Mouse (Mus musculus) ES-E14 (cell line): ENCODE results near the gene Psme2. TPM values are rescaled to one million over a fixed set of nuclear protein-coding genes. Genes with fewer than 3 reads are reported as not detected.

Experiments
- DNase-seq: peaks from one replicate; pipeline ENCODE4 v3.0.0-alpha.2; 2013; ENCODE audit warnings: low read depth, low spot score
- H3K27ac ChIP-seq: 2 replicates; pipeline ENCODE4 v1.5.1; 2012; ENCODE audit warnings: low read depth, mild to moderate bottlenecking, low read length, moderate library complexity, mixed read lengths; ENCODE audit not compliant: poor library complexity, insufficient read depth, severe bottlenecking
- H3K36me3 ChIP-seq: 2 replicates; pipeline ENCODE4 v1.6.1; 2012; ENCODE audit warnings: mild to moderate bottlenecking, low read length, moderate library complexity, mixed read lengths; ENCODE audit not compliant: control insufficient read depth, poor library complexity, insufficient read depth, severe bottlenecking
- H3K4me1 ChIP-seq, 2 experiments: fragments of 150-350 bp in 1 of 2; sonication (generic) in 1 of 2; 2 replicates each; pipeline ENCODE4 v1.6.1; 2012; ENCODE audit warnings: low read length in 2 of 2, mild to moderate bottlenecking in 1 of 2, mixed read lengths in 1 of 2; ENCODE audit not compliant: control insufficient read depth in 2 of 2, insufficient read depth in 2 of 2, poor library complexity in 1 of 2
- H3K4me3 ChIP-seq, 2 experiments: fragments of 150-350 bp in 1 of 2; sonication (generic) in 1 of 2; 2 replicates each; pipeline ENCODE4 v1.5.1; 2012; ENCODE audit warnings: low read length in 2 of 2, low read depth in 1 of 2, mild to moderate bottlenecking in 1 of 2, mixed read lengths in 1 of 2; ENCODE audit not compliant: insufficient read depth in 1 of 2, poor library complexity in 1 of 2, severe bottlenecking in 1 of 2
- H3K9ac ChIP-seq: 2 replicates; pipeline ENCODE4 v1.6.1; 2012; ENCODE audit warnings: low read depth, mild to moderate bottlenecking, low read length, mixed read lengths; ENCODE audit not compliant: poor library complexity, insufficient read depth, severe bottlenecking
- H3K9me3 ChIP-seq: fragments of 150-350 bp; sonication (generic); 2 replicates; pipeline ENCODE4 v1.6.1; 2012; ENCODE audit warnings: low read depth, mild to moderate bottlenecking, low read length; ENCODE audit not compliant: control insufficient read depth, insufficient read depth
- CHD2 ChIP-seq: IDR thresholded peaks from 2 replicates; pipeline ENCODE4 v1.6.1; 2014; ENCODE audit warnings: mild to moderate bottlenecking, low read depth, low read length, inconsistent platforms
- HCFC1 ChIP-seq: IDR thresholded peaks from 2 replicates; pipeline ENCODE4 v1.6.1; 2012; ENCODE audit warnings: low read length, inconsistent platforms, borderline replicate concordance; ENCODE audit not compliant: insufficient read depth
- MAFK ChIP-seq: IDR thresholded peaks from 2 replicates; pipeline ENCODE4 v1.6.1; 2014; ENCODE audit warnings: mild to moderate bottlenecking, low read depth, low read length, inconsistent platforms; ENCODE audit not compliant: insufficient read depth
- ZC3H11A ChIP-seq: IDR thresholded peaks from 2 replicates; pipeline ENCODE4 v1.6.1; 2012; ENCODE audit warnings: low read depth, mild to moderate bottlenecking, inconsistent platforms, low read length, borderline replicate concordance
- ZNF384 ChIP-seq: IDR thresholded peaks from 2 replicates; pipeline ENCODE4 v1.6.1; 2012; ENCODE audit warnings: low read depth, low read length, inconsistent platforms
- in situ Hi-C, 2 experiments: fragments of 600-800 bp; cut with MboI; formaldehyde crosslinking; loops; one replicate each; pipeline ENCODE4 v1.15.1; 2025; ENCODE audit warnings: low sequenced_read_pairs in 2 of 2, inconsistent platforms in 1 of 2; ENCODE audit not compliant: unreplicated experiment in 2 of 2
- total RNA-seq: library from RNA; depleted of rRNA; stranded (reverse); fragments of 300-350 nt; gene quantifications from 2 replicates; pipeline ENCODE4 v1.2.3, GENCODE M21; 2012; rRNA removed

Psme2 gene
- total RNA-seq, 1 experiment, result 44.0 TPM

- DNase-seq, result no peak
- Histone ChIP-seq H3K36me3 (peaks cover 49% of the 10 kb centered on the region), H3K4me3 (no peak overlapping the region), H3K9me3 (no peaks in the 10 kb centered on the region), H3K27ac (no peak overlapping the region), H3K4me1 (peaks cover 5 to 20% of the 10 kb centered on the region in 2 experiments; a peak in 3 of 4 replicates), H3K9ac (no peak overlapping the region)
- no peak for TF ChIP-seq ZNF384
- TF ChIP-seq CHD2, result no peak
- no peak for TF ChIP-seq MAFK
- TF ChIP-seq HCFC1, result no peak
- TF ChIP-seq ZC3H11A, result no peak
- in situ Hi-C loops, result loop anchor here in 1 of 2 experiments (5.0 kb wide), 1 partner anchor 48 kb away; the partner anchor contains the start of genes Psme2 and Rnf31
These were observed 46.6 kb downstream of the Psme2 start for GRCm38 (mm10) chr14:55544334-55544733.

DNA sequence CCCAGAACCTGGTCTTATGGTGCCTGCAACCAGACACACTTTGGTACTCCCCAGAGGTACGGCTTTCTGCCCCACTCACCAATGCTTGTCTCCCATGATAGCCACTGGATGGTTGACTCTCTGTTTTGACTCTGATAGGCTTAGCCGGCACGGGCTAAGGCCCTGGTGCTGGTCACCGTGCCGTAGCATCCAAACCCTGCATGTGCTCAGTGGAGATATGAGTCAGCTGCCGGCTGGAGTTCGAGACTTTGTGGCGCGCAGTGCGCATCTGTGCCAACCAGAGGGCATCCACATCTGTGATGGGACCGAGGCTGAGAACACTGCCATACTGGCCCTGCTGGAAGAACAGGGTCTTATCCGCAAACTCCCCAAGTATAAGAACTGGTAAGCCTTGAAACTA lies 48.6 kb downstream of the Psme2 start:
- TF ChIP-seq CHD2 (no peak), MAFK (no peak), ZC3H11A (no peak), ZNF384 (no peak), HCFC1 (no peak)
- H3K9ac ChIP-seq, result no peak overlapping the region; the same call in 1 of the 2 replicates
- no peak overlapping the region for H3K27ac ChIP-seq
- no peak overlapping the region for H3K4me3 ChIP-seq
- in situ Hi-C loops, result loop anchor here in 1 of 2 experiments (5.0 kb wide), 1 partner anchor 50 kb away; the partner anchor contains the start of genes Psme2 and Rnf31
- DNase-seq, result no peak
- H3K4me1 ChIP-seq, result peaks cover 7 to 16% of the 10 kb centered on the region in 2 experiments; a peak in 3 of 4 replicates
- H3K36me3 ChIP-seq, result peaks cover 35% of the 10 kb centered on the region
- H3K9me3 ChIP-seq, result no peaks in the 10 kb centered on the region

DNA sequence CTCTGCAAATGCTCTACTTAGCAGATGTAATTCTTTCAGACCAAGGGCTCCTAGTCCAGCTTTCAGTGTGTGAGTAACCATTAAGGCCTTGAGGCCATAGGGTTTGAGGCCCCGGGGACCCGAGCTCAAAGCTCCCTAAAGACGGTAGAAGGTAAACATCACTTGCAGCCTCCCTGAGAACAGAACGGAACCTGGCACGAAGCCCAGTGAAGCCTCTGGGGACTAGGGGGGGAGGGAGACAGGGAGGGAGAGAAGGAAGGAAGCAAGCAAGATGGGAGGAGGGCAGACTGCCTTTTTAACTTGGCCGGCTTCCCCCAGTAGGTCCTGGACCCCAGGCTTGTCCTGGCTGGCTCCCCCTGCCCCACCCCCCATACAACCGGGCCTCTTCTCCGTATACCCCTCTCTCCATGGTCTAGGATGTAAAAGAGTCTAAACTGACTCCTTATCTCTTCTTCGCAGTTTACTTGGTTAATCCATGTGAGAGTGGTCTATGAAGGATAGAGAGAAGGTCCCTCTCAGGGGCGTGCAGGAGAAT lies 50.1 kb downstream of the Psme2 start:
- TF ChIP-seq HCFC1 (no peak), CHD2 (no peak), ZC3H11A (no peak), ZNF384 (no peak), MAFK (no peak)
- Histone ChIP-seq H3K36me3 (peaks cover 27% of the 10 kb centered on the region), H3K27ac (no peak overlapping the region), H3K9ac (peak overlapping the region; percentile 81), H3K4me1 (peaks cover 7 to 21% of the 10 kb centered on the region in 2 experiments; a peak in 3 of 4 replicates), H3K9me3 (no peaks in the 10 kb centered on the region), H3K4me3 (peak overlapping the region; percentile 71 to 75)
- in situ Hi-C loops, result loop anchor here in 1 of 2 experiments (5.0 kb wide), 1 partner anchor 51 kb away; the partner anchor contains the start of genes Psme2 and Rnf31
- DNase-seq, result no peak

DNA sequence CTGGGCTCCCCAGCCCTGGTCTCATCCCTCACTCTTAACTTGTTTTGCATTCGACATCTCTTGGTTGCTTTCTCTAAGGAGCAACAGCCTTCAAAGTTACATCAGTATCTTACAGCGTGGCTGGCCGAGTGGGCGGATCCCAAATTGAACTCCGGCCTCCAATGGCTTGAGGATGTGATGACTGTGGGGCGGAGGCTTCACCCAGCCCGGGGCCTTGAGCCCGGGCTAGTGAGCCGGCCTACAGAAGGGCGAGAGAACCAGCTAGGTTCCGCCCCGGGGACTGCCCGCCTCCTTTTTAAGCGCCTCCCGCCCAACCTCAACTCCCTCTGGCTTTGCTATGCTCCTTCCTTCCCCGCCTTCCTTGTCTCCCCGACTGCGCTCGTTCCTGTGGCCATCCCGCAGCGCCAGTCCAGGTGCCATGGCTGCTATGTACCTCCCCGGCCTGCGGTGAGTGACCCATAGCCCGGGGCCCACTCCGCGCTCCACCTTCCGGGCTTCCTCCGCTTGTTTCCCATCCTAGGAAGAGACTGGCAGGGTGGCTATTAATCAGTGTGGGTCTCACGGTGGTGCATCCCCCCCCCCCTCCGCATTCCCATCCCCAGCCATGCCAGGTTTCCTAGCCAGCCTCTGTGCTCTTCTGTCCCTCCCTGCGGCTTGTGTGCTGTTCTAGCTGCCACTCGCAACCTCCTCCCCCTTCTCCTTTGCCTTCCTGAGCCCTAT lies 50.7 kb downstream of the Psme2 start, which contains the start of gene Pck2:
Pck2 (plus strand) TSS at position 200 of the 720 bp plus-strand sequence.
- Histone ChIP-seq H3K4me1 (peaks cover 7 to 21% of the 10 kb centered on the region in 2 experiments; a peak in 3 of 4 replicates), H3K4me3 (peak within 1 kb of the TSS; percentile 71 to 75), H3K36me3 (peaks cover 25% of the 10 kb centered on the region), H3K9ac (peak within 1 kb of the TSS; percentile 81), H3K9me3 (no peaks in the 10 kb centered on the region), H3K27ac (no peak within 1 kb of the TSS)
- peak; percentile 93 for DNase-seq
- in situ Hi-C loops, result loop anchor here in 1 of 2 experiments (5.0 kb wide), 1 partner anchor 52 kb away; the partner anchor contains the start of genes Psme2 and Rnf31
- TF ChIP-seq ZC3H11A (no peak), ZNF384 (no peak), CHD2 (no peak), HCFC1 (0 out of 2 replicates have a peak, but pooled peaks have one; percentile 24), MAFK (no peak)

Other genes with a start within 250 kb of the Psme2 start
- 14.6 and 14.9 TPM in 2 replicates for gene Dhrs4, start 112.4 kb downstream of the Psme2 start, total RNA-seq
- gene Carmil3, start 100.5 kb downstream of the Psme2 start, total RNA-seq, result 0.58 and 1.1 TPM in 2 replicates
- 0.21 TPM in 1 of 2 replicates, not detected in the other for gene Cpne6, start 80.7 kb downstream of the Psme2 start, total RNA-seq
- not detected in 2 replicates for gene Nrl, start 66.1 kb downstream of the Psme2 start, total RNA-seq
- gene Pck2, start 50.8 kb downstream of the Psme2 start, total RNA-seq, result 28.5 and 108 TPM in 2 replicates
- gene Dcaf11, start 31.1 kb downstream of the Psme2 start, total RNA-seq, result 17.5 and 28.8 TPM in 2 replicates
- gene A730061H03Rik, start 30.7 kb downstream of the Psme2 start, total RNA-seq, result not detected in 2 replicates
- gene Fitm1, start 15.5 kb downstream of the Psme2 start, total RNA-seq, result 0.71 and 1.6 TPM in 2 replicates
- gene Psme1, start 13.0 kb downstream of the Psme2 start, total RNA-seq, result 32.8 and 59.5 TPM in 2 replicates
- 4.9 and 9.2 TPM in 2 replicates for gene Emc9, start 5.8 kb downstream of the Psme2 start, total RNA-seq
- gene Rnf31, start 595 bp upstream of the Psme2 start, total RNA-seq, result 13.1 and 33.7 TPM in 2 replicates
- 5.8 and 17.5 TPM in 2 replicates for gene Irf9, start 12.5 kb upstream of the Psme2 start, total RNA-seq
- gene Rec8, start 26.9 kb upstream of the Psme2 start, total RNA-seq, result 5.8 and 11.8 TPM in 2 replicates
- 62.9 and 111 TPM in 2 replicates for gene Ipo4, start 44.8 kb upstream of the Psme2 start, total RNA-seq
- not detected in 2 replicates for gene Gm49378, start 46.8 kb upstream of the Psme2 start, total RNA-seq
- 41.1 and 76.1 TPM in 2 replicates for gene Tm9sf1, start 52.7 kb upstream of the Psme2 start, total RNA-seq
- not detected in 2 replicates for gene Tssk4, start 59.1 kb upstream of the Psme2 start, total RNA-seq
- 13.0 and 16.5 TPM in 2 replicates for gene Mdp1, start 69.4 kb upstream of the Psme2 start, total RNA-seq
- 15.3 and 18.2 TPM in 2 replicates for gene Gmpr2, start 80.8 kb upstream of the Psme2 start, total RNA-seq
- gene Nedd8, start 81.0 kb upstream of the Psme2 start, total RNA-seq, result 187 and 253 TPM in 2 replicates
- gene Tinf2, start 90.7 kb upstream of the Psme2 start, total RNA-seq, result 26.1 and 60.9 TPM in 2 replicates
- 13.4 and 31.6 TPM in 2 replicates for gene Tgm1, start 122.8 kb upstream of the Psme2 start, total RNA-seq
- gene Rabggta, start 131.2 kb upstream of the Psme2 start, total RNA-seq, result 34.0 and 95.5 TPM in 2 replicates
- 9.6 and 18.0 TPM in 2 replicates for gene Dhrs1, start 154.6 kb upstream of the Psme2 start, total RNA-seq
- 30.0 and 38.3 TPM in 2 replicates for gene Nop9, start 154.6 kb upstream of the Psme2 start, total RNA-seq
- gene Cideb, start 167.3 kb upstream of the Psme2 start, total RNA-seq, result 2.2 and 4.1 TPM in 2 replicates
- gene Ltb4r2, start 170.3 kb upstream of the Psme2 start, total RNA-seq, result 1.5 and 7.1 TPM in 2 replicates
- gene Ltb4r1, start 174.8 kb upstream of the Psme2 start, total RNA-seq, result 0.67 and 2.1 TPM in 2 replicates
- 0.27 and 0.32 TPM in 2 replicates for gene Adcy4, start 193.0 kb upstream of the Psme2 start, total RNA-seq
- 9.0 and 17.8 TPM in 2 replicates for gene Ripk3, start 197.8 kb upstream of the Psme2 start, total RNA-seq
- 6.4 and 25.4 TPM in 2 replicates for gene Nfatc4, start 232.0 kb upstream of the Psme2 start, total RNA-seq